Mouse (Mus musculus): ENCODE measurements around the gene Pth. TPM values are rescaled to one million over a fixed set of nuclear protein-coding genes. Genes with fewer than 3 reads are reported as not detected.

Pth gene
- polyA plus RNA-seq, 1 experiment from 2014 or later: not detected

GRCm38 (mm10) chr7:113347694-113348093 lies 40.7 kb downstream of the Pth start:
- H3K4me3 ChIP-seq (ENCODE audit: low read length): no peak overlapping the region
- WGBS: 94% methylated on average over 2 of the region's 2 CpGs

DNA sequence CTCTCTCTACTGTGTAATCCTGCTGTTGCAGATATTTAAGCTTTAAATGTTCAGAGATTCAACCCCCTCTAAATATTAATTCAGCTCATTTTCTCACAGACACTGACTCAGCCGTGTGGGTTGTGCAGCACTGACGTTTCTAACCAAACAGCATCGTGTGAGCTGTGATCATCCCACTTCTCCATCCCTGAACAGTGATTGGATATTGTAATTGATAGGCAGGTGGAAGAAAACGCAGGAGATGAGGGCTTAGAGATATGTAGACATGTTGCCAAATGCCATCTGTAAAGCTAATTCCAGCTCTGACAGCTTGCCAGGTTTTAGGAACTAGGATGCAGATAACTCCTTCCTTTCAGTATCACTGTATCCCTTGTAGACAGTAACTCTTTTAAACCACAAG lies 41.1 kb downstream of the Pth start:
- H3K4me1 ChIP-seq (ENCODE audit: insufficient read depth, low read length): no peaks in the 10 kb centered on the region
- no peak overlapping the region for H3K9ac ChIP-seq (replicated peaks; ENCODE audit: low read length)
- WGBS: 51% methylated on average over 4 of the region's 4 CpGs
- H3K4me2 ChIP-seq (replicated peaks; ENCODE audit: low read depth, low read length): no peak overlapping the region
- no peak overlapping the region for H3K27ac ChIP-seq (ENCODE audit: low read length)
- H3K9me3 ChIP-seq (ENCODE audit: low read length): no peaks in the 10 kb centered on the region
- ATAC-seq (ENCODE audit: low FRiP score, low TSS enrichment): no peak
- H3K36me3 ChIP-seq (ENCODE audit: insufficient read depth, low read length): no peaks in the 10 kb centered on the region
- no peaks in the 10 kb centered on the region for H3K27me3 ChIP-seq (ENCODE audit: insufficient read depth, low read length)
- H3K4me3 ChIP-seq (ENCODE audit: low read length): no peak overlapping the region

More at GRCm38 (mm10) chr7:113347694-113348093, 40.7 kb downstream of the Pth start:
- Histone ChIP-seq H3K9ac (replicated peaks; ENCODE audit: low read length) (no peak overlapping the region), H3K27ac (ENCODE audit: low read length) (no peak overlapping the region), H3K9me3 (ENCODE audit: low read length) (no peaks in the 10 kb centered on the region), H3K4me2 (replicated peaks; ENCODE audit: low read depth, low read length) (no peak overlapping the region), H3K4me1 (ENCODE audit: insufficient read depth, low read length) (no peaks in the 10 kb centered on the region), H3K36me3 (ENCODE audit: insufficient read depth, low read length) (no peaks in the 10 kb centered on the region), H3K27me3 (ENCODE audit: insufficient read depth, low read length) (no peaks in the 10 kb centered on the region)
- ATAC-seq (ENCODE audit: low FRiP score, low TSS enrichment): no peak

Other genes starting within 250 kb of the Pth start
- 9.7 and 10.5 TPM in 2 replicates for gene Arntl, start 181.1 kb downstream of the Pth start, polyA plus RNA-seq (2015; fragmentation: Nextera tagmentation; extraction: Ambion mirVana)
- 25.5 and 25.6 TPM in 2 replicates for gene Btbd10, start 19.2 kb downstream of the Pth start, polyA plus RNA-seq (2015; fragmentation: Nextera tagmentation; extraction: Ambion mirVana)
- gene Far1, start 125.3 kb upstream of the Pth start, polyA plus RNA-seq (2015; fragmentation: Nextera tagmentation; extraction: Ambion mirVana): 98.3 and 100.0 TPM in 2 replicates

Data from kidney, embryonic 16.5 days (tissue).